Mouse (Mus musculus) forebrain, postnatal 0 days (tissue): ENCODE measurements around the gene C1qtnf1. TPM values are rescaled to one million over a fixed set of nuclear protein-coding genes. Genes with fewer than 3 reads are reported as not detected.

ENCODE experiments used
- ATAC-seq: fragments of 200-750 bp; cut with Nextera tagmentation; 2 replicates; pipeline ENCODE4 v1.8.0; 2017; ENCODE audit warnings: mild to moderate bottlenecking, moderate library complexity
- DNase-seq: peaks from one replicate; pipeline ENCODE4 v3.0.0-alpha.2; 2015
- H3K27ac ChIP-seq: fragments of 300-500 bp; sonication (generic); 2 replicates; pipeline ENCODE4 v1.5.1; 2014; ENCODE audit warnings: low read depth, mild to moderate bottlenecking, antibody characterized with exemption, low read length, moderate library complexity, mixed read lengths
- H3K27me3 ChIP-seq: fragments of 300-500 bp; sonication (generic); 2 replicates; pipeline ENCODE4 v1.6.1; 2014; ENCODE audit warnings: mild to moderate bottlenecking, low read length, mixed read lengths; ENCODE audit not compliant: insufficient read depth
- H3K36me3 ChIP-seq: fragments of 300-500 bp; sonication (generic); 2 replicates; pipeline ENCODE4 v1.6.1; 2014; ENCODE audit warnings: mild to moderate bottlenecking, moderate library complexity; ENCODE audit not compliant: insufficient read depth
- H3K4me1 ChIP-seq: fragments of 300-500 bp; sonication (generic); 2 replicates; pipeline ENCODE4 v1.6.1; 2014; ENCODE audit warnings: antibody characterized with exemption; ENCODE audit not compliant: insufficient read depth
- H3K4me2 ChIP-seq: fragments of 300-500 bp; sonication (generic); 2 replicates; pipeline ENCODE4 v1.6.1; 2014; ENCODE audit warnings: low read depth, mild to moderate bottlenecking, moderate library complexity
- H3K4me3 ChIP-seq: fragments of 300-500 bp; sonication (generic); 2 replicates; pipeline ENCODE4 v1.5.1; 2014; ENCODE audit warnings: low read depth, low read length, mixed read lengths
- H3K9ac ChIP-seq: fragments of 300-500 bp; sonication (generic); 2 replicates; pipeline ENCODE4 v1.6.1; 2014; ENCODE audit warnings: mild to moderate bottlenecking
- H3K9me3 ChIP-seq: fragments of 300-500 bp; sonication (generic); 2 replicates; pipeline ENCODE4 v1.6.1; 2016; ENCODE audit warnings: low read length
- CTCF ChIP-seq: sonication (generic); IDR thresholded peaks from 2 replicates; pipeline ENCODE4 v1.5.1; 2016; ENCODE audit warnings: antibody characterized with exemption, control low read depth, low read depth
- WGBS: fragments of 180-500 bp; shearing (Covaris S2); extraction: QIAGEN DNeasy Blood & Tissue Kit; methylation state at CpG from one replicate; pipeline ENCODE4 v1.1.7; 2014; 5-methylcytosine and 5-hydroxymethylcytosine counted together
- polyA plus RNA-seq: library from polyadenylated mRNA; unstranded; fragments of >200 nt; fragmentation: Nextera tagmentation; extraction: Ambion mirVana; gene quantifications from 2 replicates; pipeline ENCODE4 v1.2.1, GENCODE M21; 2015
- total RNA-seq: library from RNA; depleted of rRNA; stranded (reverse); fragments of >200 nt; gene quantifications from 2 replicates; pipeline ENCODE4 v1.2.3, GENCODE M21; 2014

C1qtnf1 gene
- total and polyA plus RNA-seq, 2 experiments from 2014 or later, result 5.9 to 8.5 TPM

DNA sequence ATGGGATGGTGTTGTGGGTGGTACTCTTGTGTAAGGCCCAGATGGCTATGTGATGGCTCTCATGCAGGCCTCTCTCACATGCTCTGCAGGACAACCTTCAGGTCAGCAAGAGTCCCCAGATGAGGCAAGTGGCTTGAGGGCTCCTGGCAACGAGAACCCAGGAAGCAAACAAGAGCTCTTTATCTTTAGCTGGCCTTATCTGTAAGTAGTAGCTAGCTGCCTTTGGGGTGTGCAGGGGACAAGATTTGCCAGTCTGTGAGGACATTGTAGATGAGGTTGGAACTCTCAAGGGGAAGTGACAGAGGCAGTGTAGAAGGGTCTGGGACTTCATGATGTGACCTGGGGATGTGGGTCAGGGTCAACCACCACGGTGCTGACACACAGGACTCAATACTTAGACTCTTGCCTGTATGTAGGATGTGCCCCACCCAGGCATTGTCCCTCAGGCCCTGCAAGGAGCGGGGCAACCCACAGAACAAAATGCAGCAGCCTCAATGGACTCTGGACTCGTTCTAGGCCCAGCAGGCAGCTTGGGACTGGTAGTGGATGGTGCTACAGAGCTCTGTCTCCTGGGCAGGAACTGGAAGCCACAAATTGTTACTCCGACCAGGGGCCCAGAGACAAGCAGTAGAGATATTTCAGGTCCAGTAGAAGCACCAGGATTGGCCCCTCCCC lies 28.0 kb upstream of the C1qtnf1 start:
- H3K27ac ChIP-seq, result no peak overlapping the region
- no peak overlapping the region for H3K4me2 ChIP-seq
- WGBS, result 80% methylated on average over 5 of the region's 5 CpGs
- H3K9ac ChIP-seq, result no peak overlapping the region
- H3K27me3 ChIP-seq, result no peaks in the 10 kb centered on the region
- no peaks in the 10 kb centered on the region for H3K9me3 ChIP-seq
- no peaks in the 10 kb centered on the region for H3K36me3 ChIP-seq
- no peaks in the 10 kb centered on the region for H3K4me1 ChIP-seq
- H3K4me3 ChIP-seq, result no peak overlapping the region
- no peak for TF ChIP-seq CTCF
- no peak for ATAC-seq
- no peak for DNase-seq

DNA sequence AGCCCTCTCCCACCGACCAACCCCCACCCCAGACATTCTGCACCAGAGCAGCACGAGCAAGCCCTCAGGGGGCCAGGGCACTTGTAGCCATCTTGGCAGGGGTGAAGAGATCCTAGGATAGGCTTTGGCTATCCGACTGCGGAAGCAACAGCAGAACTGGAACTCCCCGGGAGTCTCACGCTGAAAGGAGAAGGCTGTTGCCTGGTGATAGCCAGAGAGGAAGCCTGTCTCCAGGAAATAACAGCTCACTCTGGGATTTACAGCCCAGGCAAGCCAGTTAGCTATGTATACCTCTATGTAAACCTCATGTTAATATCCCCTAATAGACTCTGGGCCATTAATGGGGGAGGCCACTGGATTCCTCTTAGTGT lies 27.5 kb upstream of the C1qtnf1 start:
- Histone ChIP-seq H3K27ac (no peak overlapping the region), H3K4me2 (no peak overlapping the region), H3K4me1 (no peaks in the 10 kb centered on the region), H3K27me3 (no peaks in the 10 kb centered on the region), H3K36me3 (peaks cover 5% of the 10 kb centered on the region; the same call in 1 of the 2 replicates), H3K9me3 (no peaks in the 10 kb centered on the region), H3K9ac (no peak overlapping the region), H3K4me3 (no peak overlapping the region)
- TF ChIP-seq CTCF, result no peak
- ATAC-seq, result 0 out of 2 replicates have a peak, but pooled peaks have one; percentile 24
- no peak for DNase-seq
- 49% methylated on average over 6 of the region's 6 CpGs for WGBS

DNA sequence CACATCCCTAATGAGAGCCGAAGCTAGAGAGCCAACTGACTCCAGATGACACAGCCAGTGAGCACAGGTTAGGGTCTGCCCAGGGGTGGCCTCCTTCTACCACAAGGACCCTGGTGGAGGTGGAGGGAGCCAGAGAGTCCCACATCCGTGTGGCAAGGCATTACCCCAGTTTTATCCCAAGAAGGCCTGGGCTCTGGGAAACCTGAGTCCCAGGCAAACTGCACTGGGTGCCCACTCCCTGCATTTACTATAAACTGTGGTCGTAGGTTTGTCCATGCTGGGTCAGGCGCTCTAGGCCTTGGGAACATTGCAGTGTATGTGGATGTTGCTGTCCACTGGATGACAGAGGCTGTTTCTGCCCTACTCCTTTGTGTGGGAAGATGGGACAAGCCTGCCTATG lies 26.8 kb upstream of the C1qtnf1 start:
- Histone ChIP-seq H3K4me2 (no peak overlapping the region), H3K27me3 (no peaks in the 10 kb centered on the region), H3K36me3 (peaks cover 10% of the 10 kb centered on the region), H3K27ac (no peak overlapping the region; the same call in 1 of the 2 replicates), H3K4me1 (no peaks in the 10 kb centered on the region), H3K4me3 (no peak overlapping the region), H3K9ac (no peak overlapping the region), H3K9me3 (no peaks in the 10 kb centered on the region)
- DNase-seq (no peak), ATAC-seq (no peak)
- 85% methylated on average over 4 of the region's 4 CpGs for WGBS
- no peak for TF ChIP-seq CTCF

DNA sequence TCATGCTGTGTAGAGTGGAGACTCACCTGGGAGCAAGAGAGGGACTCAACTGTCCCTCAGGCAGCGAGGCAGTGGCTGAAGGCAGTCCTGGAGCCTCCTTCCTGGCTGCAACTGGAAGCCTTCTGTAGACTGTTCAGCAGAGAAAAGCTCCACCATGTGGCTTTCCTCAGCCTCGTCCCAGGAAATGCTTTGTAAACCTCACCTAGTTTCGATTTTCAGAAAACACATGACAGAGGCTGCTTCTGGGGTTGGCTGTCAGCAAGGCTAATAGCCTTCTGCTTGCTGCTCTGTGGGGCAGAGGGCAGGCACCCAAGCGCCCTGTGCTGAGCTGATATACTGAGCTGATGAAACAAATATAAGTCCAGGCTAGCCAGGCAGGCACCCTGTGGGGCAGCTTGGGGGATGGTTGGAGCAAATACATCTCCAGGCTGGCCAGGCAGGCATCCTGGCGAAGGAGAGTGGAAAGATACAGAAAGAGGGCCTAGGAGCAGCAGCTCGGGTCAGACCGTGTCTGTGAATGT lies 26.2 kb upstream of the C1qtnf1 start, which contains the start of gene Lgals3bp:
Gene Lgals3bp (minus strand): TSS at position 333 of the 521 bp plus-strand sequence.
- Histone ChIP-seq H3K4me3 (no peak within 1 kb of the TSS), H3K9me3 (no peaks in the 10 kb centered on the region), H3K27ac (peak within 1 kb of the TSS; percentile 45), H3K9ac (no peak within 1 kb of the TSS), H3K4me1 (no peaks in the 10 kb centered on the region), H3K4me2 (no peak within 1 kb of the TSS), H3K36me3 (peaks cover 15% of the 10 kb centered on the region), H3K27me3 (no peaks in the 10 kb centered on the region)
- DNase-seq (peak; percentile 58), ATAC-seq (peak; percentile 87)
- TF ChIP-seq CTCF, result peak; percentile 62
- WGBS, result 54% methylated on average over 7 of the region's 7 CpGs

DNA sequence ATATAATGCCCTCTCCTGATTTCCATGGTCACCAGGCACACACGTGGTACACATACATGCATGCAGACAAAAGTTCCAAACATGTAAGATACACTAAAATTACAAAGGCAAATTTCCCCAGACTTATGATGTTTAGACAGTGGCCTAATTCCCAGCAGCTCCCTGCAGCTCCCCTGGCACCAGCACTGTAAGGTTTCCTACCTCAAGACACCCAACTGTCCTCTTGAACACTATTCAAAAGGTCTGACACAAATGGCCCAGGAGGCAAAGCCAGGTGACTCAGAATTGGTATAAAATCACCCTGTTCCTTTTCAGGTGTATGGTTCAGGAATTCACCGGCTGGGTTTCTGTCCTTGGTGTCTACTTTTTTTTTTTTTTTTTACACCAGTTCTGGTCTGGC lies 24.8 kb upstream of the C1qtnf1 start:
- ATAC-seq (no peak), DNase-seq (no peak)
- H3K4me2 ChIP-seq, result no peak overlapping the region
- no peak for TF ChIP-seq CTCF
- H3K4me1 ChIP-seq, result no peaks in the 10 kb centered on the region
- H3K9ac ChIP-seq, result no peak overlapping the region
- H3K4me3 ChIP-seq, result no peak overlapping the region
- peaks cover 26% of the 10 kb centered on the region for H3K36me3 ChIP-seq
- no peaks in the 10 kb centered on the region for H3K27me3 ChIP-seq
- H3K9me3 ChIP-seq, result no peaks in the 10 kb centered on the region
- WGBS, result 92% methylated on average over 2 of the region's 2 CpGs
- no peak overlapping the region for H3K27ac ChIP-seq

DNA sequence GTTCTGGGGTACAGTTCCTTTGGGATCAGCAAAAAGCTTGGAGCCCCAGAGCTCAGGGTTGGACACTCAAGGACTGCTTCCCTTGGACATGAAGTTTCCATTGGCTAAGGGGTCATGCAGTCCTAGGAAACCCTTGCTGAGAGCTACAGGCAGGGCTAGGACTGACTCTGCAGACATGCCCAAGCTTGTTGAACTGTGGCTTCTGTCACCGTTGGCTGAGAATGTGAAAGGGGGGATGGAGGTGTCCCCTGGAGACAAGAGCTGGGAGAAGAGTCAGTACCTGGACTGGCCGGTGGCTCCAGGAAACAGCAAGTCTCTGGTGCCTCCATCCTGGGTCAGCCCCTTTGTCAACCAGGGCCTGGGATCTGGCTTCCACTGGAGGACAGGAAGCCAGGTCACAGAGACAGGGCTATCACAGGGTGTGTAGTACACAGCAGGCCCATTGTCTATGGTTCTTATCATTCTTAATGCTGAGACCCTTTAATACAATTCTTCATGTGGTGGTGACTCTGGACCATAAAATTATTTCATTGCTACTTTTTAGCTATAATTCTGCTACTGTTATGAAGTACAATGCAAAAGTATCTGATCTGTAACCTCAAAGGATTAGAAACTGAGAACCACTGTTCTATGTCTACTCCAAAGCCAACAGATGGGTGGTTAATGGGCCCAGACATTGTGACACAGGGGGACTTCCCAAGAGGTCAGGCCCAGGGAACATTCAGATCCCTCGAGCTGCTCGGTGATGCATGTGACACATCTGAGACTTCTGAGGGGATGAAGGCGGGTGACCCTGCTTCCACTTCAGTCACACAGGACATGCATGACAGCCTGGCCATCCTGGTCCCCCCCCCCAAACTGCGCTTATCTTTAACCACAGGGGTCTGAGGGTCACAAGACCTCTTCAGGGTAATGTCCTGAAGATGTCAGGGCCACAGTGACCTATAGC lies 23.8 kb upstream of the C1qtnf1 start:
- no peak for ATAC-seq
- no peak for TF ChIP-seq CTCF

More for the DNA sequence above, 23.8 kb upstream of the C1qtnf1 start:
- Histone ChIP-seq H3K27ac (no peak overlapping the region), H3K9ac (no peak overlapping the region), H3K4me2 (no peak overlapping the region), H3K36me3 (peaks cover 34% of the 10 kb centered on the region), H3K4me1 (no peaks in the 10 kb centered on the region), H3K27me3 (no peaks in the 10 kb centered on the region), H3K9me3 (no peaks in the 10 kb centered on the region), H3K4me3 (no peak overlapping the region)
- DNase-seq, result no peak
- WGBS, result 79% methylated on average over 6 of the region's 6 CpGs
